Mouse (Mus musculus) CD4-positive, CD25-positive, alpha-beta regulatory T cell, adult 4 months (primary cell): ENCODE measurements around the gene Fbn1. TPM values are rescaled to one million over a fixed set of nuclear protein-coding genes. Genes with fewer than 3 reads are reported as not detected.

Experiments
- ATAC-seq: one replicate; pipeline ENCODE4 v1.8.0; 2017
- polyA plus RNA-seq, 2 experiments: library from polyadenylated mRNA; unstranded; fragments of 100-300 nt; shearing (Covaris generic); gene quantifications; one replicate each; pipeline ENCODE4 v1.2.1; 2017

Gene Fbn1
- polyA plus RNA-seq, 2 experiments from 2014 or later, result not detected

DNA sequence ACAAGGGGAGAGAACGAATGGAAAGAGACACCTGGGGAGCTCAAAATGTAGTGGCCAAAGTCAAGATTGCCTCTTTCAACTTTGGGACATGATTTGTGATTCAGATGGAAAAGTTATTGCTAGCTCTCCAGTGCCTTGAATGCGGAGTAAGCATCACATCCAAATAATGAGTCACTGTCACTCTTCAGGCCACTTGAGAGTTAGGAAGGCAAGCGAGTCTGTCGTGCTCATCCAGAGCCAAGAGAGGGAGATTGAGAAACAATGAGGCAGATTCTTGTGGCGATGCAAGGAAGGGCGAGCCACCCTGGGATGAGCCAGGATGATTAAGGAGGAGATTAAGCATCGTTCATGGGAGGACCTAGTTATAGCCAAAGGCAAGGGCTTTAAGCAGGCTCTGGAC, 176.2 kb downstream of the Fbn1 start:
- no peak for ATAC-seq

DNA sequence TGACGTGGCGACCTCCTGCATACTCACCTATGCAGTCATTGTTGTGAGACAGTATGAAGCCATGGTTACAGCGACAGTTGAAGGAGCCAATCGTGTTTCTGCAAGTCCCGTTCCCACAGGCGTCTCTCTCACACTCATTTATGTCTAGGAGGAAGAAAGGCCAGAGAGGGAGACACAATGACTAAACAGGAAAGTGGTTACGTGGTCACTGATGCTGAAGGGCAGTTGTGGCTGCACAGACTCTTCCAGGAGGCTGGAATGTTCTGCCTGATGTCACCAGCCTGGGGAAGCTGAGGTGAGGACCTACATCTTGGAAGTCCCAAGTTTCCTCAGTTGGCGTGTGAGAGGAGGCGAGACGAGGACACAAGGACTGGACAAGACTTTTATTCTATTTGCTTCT, 177.3 kb downstream of the Fbn1 start:
- no peak for ATAC-seq

DNA sequence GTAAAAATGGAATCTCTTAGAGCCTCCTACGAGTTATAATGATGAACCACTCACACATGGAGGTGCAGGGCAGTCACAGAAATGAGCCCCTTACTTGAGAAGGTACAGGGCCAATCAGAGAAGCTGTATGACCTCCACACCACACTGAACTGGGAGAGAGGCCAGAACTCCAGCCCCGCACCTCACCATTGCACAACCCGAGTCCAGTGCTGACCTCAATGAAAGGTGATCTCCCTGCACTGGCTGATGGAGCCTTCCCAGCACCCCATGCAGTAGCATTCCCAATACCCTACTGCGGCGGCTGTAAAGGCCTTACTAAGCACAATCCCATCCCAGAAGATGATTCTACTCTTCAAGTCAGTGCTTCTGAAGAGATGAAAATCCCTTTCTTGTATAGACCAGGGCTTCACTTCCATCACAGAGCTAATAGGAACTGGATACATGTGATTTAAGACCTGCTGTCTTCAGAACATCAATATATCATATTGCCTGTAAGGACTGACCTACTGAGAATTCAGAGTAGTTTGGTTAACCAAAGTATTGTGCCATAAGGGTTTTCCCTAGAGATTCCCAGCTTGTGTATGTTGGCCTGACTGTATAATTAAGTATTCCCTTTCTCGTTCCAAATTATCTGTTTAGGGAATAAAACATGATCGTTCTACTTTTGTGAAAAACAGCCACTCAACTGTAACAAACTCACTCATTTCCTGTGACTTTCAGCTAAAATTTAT, 182.5 kb downstream of the Fbn1 start:
- ATAC-seq, result no peak

DNA sequence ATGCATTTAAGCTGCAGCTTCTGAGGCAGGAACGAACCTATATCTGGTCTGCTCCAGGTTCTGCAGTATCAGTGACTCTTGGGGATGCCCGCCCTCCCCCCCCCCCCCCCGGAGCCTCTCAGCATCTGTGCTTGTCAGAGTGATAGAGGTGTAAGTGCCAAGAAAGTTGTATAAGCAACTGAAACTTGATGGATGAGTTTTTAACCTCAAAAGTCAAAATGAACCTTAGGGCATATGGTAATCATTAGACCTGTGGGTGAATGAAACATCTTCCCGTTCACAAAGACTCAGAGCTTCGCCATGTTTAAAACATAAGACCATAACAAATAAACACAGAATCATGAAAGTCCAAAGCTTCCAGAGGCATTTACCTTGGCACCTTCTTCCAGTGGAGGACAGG, 183.3 kb downstream of the Fbn1 start:
- no peak for ATAC-seq

DNA sequence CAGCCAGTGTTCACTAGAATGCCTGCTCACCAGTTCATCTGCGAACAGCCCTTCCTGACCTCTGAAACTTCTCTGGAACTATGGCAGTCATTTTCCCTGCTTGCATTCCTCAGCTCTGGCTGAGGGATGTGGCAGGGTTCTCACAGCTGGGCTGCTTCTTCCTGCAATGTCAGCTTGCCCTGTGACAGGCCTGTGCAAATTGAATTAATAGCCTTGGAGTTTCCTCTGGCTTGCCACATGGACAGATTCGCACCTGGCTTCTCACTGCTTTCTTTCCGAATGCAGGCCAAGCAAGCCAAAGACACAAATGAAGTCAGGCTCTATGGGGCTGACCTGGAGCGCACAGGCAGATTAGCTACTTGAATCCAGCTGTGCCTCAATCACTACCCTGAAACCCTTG, 184.4 kb downstream of the Fbn1 start:
- ATAC-seq, result no peak

DNA sequence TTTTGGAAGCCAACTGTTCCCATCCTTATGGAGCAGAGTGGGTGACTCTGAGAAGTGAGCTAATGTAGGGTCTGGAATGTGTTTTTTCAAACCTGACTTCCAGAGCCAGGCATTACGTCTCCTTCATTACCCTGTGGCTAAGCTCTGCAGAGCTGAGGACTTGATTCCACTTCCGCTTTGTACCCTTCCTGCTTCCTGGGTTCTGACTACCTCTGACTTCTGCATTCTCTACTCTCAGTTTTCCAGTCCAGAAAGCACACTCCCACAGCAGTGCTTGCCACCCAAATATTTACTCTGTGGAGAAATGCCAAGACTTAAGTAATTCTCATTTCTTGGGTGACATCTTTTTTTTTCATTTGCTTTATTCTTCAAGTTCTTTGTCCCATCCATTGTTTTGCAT, 185.2 kb downstream of the Fbn1 start:
- ATAC-seq, result no peak

DNA sequence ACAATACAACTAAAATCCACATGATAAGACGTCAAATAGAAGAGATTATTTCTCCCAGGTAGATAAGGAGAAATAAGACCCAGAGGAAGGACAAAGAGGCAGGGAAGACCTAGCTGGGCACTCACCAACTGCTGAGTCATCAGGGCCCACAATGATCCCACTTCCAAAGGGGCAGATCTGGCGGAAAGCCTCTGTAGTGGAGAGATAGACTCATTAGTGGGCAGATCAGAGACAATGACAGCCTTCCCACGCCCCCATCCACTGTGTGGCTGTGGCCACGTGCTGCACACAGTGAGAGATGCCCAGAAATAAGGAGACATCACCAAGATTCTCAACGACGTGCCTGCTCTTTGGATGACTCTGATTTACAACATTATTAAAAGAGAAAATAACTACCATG, 186.7 kb downstream of the Fbn1 start:
- no peak for ATAC-seq

DNA sequence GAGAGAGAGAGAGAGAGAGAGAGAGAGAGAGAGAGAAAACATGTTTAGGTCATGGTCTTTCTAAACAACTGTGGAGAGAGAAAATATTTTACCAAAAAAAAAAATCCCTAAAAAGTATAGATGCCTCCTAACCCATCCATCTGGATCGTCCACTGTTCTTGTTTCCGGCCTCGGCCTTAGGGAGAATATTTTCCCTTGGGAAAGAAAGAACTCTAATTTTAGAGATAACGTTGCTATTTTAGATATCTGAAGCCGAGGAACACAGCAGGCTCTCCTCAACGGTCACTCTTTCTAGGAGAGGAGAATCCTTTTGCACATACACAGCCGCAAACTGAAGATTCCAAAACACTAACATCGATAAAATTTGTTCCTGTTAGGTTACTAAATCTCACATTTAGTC, 188.1 kb downstream of the Fbn1 start:
- ATAC-seq, result no peak

DNA sequence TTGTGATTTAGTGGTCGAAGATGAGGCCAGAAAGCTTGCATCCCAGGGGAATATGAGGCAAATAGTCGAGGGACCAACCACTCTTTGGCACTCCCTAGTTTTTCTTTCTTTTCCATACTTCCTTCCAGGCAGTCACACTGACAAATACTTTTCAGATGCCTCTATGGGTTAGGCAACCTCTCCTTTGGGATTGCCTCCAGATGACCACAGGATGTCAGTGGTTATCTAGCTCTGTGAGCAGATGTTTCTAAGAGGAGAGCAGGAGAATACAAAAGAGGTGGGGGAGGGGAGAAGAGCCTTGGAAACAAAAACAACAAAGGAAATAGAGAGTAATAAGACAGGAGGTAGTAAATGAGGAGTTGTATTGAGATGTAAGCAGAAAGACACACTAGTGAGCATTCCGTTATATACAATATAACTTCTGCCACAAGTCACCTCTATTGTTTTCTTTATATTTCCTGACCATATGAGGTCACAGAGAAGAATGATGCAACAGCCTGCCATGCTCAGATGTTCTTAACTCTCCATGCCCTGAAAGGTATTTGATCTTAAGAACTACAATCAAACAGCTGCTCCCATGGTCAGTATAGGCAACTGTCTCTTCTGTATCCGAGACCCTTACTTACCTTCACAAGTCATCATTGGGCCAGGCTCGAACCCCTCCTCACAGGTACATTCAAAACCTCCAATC, 189.3 kb downstream of the Fbn1 start:
- ATAC-seq, result no peak

DNA sequence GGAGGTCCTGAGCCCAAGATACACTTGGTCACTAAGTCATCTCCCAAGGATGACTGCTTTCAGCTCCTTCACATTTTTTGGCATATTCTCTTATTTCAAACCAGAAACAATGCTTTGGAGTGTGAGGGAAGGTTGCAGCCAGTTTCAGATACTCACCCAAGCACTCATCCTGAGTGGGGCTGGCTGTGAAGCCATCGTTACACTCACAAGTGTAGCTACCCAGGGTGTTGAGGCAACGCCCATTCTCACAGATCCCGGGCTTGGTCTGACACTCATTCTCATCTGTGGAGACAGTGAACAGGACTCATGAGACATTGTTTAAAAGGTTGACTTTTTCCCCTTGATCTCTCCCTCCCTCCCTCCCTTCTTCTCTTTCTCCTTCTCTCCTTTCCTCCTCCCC, 192.6 kb downstream of the Fbn1 start:
- no peak for ATAC-seq

DNA sequence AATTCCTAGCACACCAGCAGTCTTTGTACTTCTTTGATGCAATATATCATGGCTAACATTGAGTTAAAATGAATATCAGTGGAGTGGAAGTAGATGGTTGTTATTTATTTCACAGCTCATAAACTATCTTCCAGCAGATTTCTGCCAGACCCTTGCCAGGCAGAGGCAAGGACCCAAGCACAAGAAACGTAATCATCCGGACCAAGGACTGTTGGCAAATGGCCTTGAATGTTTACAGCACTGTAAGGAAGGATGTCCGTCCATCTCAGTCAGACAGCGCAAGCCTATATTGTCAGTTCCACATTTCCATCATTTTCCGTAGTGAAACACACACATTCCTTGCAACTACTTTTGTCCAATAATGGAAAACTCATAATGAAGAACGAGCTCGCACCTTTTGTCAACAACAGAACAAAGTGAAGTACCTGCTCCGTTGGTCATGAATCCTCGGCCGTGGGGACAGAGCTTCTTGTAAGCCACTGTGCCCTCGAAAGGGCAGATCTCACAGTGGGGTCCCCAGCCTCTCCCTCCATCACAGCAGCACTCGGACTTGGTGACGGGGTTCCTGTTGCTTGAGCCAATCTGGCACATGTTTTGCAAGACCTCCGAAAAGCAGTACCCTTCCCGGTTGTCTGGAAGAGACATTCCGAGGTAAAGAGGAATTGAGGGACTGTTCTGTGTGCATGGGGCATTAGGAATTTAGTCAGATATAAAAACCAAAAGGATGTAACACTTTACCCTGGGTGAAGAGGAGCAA, 193.4 kb downstream of the Fbn1 start:
- ATAC-seq, result no peak

DNA sequence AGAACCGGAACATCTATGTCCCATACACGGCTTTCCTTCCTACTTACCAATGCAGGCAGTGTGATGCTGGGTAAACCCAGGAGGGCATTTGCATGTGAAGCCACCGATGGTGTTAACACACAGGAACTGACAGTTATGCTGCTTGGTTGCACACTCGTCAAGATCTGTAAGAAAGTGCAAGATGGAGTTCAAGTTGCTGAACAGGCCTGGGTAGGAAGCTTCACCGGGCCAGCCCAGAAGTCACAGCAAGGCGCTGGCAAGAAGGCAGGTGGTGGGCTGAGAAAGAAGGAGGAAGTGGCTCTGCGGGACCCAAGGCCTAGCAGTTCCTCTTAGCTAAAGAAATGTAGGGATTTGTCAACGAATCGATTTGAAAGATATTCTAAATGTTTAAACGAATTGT, 198.1 kb downstream of the Fbn1 start:
- no peak for ATAC-seq

DNA sequence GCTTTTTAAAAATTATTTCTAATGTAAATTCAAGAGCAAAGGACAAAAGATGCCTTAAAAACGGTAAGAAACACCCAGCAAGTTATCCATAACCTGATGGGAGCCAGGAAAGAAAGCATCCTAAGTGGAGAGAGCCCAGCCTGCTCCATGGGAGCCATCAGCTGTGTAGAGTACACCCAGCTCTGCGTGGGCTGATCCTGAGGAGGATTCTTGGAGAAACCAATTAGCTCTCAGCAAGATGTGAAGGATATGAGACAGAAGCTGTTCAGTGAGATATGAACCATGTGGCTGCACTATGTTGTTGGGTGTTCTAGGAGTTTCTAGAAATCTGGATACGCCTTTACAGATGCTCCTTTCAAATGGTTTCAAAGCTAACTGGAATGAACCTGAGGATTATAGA, 202.1 kb downstream of the Fbn1 start:
- no peak for ATAC-seq

DNA sequence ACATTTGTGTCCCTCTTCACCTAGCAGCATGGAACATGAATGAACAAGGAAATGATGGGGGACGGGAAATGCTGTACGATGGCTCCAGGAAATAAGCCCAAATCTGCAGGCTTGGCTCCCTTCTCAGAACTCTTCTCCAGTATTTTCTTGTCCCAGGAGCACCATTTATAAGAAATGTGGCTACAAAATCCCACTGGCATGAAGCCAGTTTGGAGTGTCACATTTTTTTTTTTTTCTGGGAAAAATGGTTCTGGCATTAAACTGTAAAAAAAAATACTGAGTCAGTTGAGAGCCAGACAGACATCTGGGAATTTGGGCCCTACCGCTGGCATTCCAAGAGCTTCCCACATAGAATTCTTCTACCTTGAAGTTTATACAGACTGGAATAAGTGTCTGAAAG, 203.0 kb downstream of the Fbn1 start:
- no peak for ATAC-seq

DNA sequence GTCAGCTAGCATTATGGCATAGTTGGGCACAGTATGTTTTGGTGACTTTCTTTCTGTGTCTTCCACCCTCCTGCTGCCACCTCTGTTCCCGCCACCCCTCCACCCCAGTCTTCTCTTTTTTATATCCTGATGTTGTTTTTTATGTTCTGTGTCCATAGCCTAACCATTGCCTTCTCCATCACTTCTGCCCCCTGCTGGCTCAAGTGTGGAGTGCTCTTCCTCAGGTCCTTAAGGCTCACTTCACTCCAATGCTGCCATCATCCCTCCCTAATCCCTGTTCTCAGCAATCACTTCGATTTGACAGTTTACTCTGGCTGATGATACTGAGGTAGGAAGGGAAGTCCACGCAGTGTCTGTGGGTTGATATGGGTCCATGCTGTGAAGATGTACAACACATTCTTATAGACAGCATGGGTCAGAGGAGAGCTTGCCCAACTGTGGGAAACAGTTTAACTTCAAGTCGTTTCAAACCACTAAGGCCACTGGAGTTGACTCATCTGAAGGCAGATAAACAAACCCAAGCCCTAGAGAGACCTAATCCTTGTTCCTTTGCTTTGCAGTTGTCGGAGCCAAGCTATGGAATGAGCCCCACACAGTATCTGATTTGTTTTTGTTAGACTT, 203.9 kb downstream of the Fbn1 start:
- no peak for ATAC-seq

DNA sequence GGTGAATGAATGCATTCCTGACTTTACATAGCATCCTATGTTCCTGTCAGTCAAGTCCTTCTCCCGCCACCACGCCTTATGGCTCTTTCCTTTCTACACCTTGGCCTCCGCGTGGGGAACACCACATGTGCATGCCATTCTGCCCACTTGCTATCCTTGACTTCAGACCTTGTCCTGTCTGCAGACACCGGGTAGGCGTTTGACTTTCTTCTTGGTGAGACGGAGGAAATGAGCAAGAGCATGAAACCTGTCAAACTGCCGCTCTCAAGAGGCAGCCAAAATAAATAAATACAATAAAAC, 205.2 kb downstream of the Fbn1 start:
- no peak for ATAC-seq

DNA sequence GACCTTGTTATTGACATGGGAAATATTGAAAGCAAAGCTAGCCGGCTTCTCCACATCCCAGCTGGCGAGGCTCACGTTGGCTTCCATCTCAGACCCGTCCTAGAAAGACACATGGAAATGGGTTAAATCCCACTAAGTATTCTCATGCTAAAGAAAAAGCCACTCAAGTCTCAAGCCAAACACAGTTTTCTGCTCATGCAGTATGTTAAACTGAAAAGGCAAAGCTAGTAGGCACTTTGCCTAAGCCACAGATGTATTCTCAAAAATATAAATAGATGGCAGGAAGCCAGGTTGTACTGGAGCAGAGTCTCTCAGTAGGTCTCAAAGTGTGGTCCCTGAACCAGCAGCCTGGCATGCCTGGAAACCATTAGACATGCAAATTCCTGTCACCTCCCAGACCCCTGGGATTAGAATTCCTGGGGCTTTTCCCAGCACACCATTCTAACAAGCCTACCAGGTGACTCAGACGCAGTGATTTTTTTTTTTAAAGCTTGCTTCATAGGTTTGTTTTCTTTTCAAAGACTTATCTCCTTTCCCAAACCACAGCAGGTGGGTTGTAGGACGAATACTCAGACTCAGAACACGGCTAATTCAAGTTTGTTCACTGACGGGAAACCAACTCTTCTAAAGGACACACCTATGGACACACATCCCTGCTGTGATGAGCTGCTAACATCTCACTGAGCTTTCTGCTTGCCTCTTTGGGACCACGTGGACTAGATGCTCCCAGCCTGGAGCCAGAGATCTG, 205.7 kb downstream of the Fbn1 start:
- no peak for ATAC-seq

DNA sequence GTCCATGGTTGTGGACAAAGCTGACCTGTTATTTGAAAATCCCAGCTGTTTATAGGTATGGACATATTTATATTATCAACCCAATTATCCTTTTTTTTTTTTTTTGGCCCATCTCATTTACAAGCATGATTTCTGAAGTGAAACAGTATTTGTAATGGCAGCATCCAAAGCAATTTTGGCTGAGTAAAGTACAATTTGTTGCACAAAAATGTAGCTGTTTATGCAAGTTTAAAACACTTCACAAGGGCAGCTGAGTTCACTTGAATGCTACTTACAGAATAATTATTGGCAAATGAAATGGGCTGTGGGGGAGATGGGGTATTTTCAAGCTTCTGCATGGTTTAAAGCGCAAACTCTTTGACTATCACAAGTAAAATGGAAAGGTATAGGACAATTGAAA, 209.0 kb downstream of the Fbn1 start:
- no peak for ATAC-seq

DNA sequence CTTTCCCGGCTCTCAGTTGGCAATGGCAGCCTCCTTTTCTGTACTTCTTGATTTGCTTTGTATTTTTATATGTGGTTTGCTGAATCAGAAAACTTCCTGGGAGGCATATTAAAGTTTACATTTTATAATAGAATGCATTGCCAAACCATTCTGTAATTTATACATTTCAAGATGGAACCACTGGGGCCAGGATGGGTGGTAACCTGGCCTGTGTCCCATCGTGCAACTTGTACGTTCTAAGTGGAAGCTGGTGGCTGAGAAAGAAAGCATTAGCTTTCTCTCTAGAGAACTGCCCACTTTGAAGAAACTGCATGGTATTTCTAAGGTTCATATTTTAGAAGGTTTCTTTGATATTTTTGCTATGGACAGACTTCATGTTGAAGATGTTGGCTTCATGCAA, 212.3 kb downstream of the Fbn1 start:
- no peak for ATAC-seq

DNA sequence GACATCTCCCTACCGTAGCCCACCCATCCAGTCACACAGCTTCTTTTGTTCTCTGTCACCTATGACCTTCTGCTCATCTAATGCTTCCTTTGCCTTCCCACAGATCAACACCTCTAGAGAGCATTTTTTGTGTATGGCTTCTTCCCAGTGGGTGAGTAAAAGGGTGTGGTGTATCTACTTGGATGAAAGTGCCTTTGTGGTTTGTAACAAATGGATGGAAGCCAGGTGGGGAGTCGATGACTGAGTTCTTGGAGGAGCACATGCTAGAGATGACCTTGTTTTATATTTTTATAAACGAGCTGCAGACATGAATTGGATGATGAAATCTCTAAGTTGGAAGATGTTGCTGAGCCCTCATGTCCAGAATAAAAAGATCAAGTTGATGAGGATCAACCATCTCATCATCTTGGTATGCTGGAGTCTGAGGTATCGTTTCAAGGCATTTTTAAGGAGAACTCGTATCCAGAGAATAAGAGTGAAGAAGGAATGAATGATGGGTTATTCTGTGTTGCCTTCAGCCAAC, 213.8 kb downstream of the Fbn1 start:
- ATAC-seq, result no peak

DNA sequence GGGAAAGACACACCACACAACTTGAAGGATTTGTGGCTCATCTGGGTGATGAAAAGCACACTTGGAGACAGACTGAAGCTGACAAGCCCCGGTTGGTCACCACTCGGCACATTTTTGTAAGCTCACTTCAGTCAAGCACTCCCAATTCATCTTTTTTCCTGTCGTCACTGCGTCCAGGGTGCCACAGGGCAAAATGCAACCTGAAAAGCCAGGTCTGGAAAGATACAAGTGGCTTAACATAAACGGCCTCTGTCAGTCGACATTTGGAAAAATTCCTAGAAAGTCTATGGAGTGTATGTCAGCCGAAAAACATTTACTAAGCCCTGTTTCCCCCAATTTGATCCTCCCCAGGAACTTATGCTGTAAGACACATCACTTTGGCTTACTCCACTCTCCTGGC, 215.2 kb downstream of the Fbn1 start:
- no peak for ATAC-seq

DNA sequence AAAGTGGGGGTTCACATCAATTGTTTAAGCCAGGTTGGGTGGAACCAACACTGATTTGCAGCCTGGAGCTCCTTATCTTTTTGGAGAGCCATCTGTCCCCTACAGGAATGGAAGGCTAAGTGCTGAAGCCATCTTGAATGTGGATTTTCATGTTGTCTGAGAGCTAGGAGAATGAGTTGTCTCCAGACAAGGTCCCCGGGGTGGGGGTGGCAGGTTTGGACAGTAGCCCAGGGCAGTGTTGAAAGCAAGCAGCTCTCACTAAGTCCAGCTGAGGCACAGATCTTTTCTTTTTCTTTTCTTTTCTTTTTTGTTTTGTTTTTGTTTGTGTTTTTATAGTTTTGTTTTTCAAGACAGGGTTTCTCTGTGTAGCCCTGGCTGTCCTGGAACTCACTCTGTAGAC, 216.7 kb downstream of the Fbn1 start:
- no peak for ATAC-seq
